Mouse (Mus musculus) bone marrow, adult 2 months (tissue): ENCODE results near the gene Nhlh1. TPM values are rescaled to one million over a fixed set of nuclear protein-coding genes. Genes with fewer than 3 reads are reported as not detected.

ENCODE experiments used
- H3K27ac ChIP-seq: fragments of 200-500 bp; 2 replicates; pipeline ENCODE4 v1.5.1; 2012; ENCODE audit warnings: low read depth, mild to moderate bottlenecking, control low read depth, inconsistent platforms, low read length; ENCODE audit not compliant: control insufficient read depth, poor library complexity, insufficient read depth
- H3K4me1 ChIP-seq: fragments of 200-500 bp; 2 replicates; pipeline ENCODE4 v1.6.1; 2011; ENCODE audit warnings: low read length; ENCODE audit not compliant: control insufficient read depth, insufficient read depth
- H3K4me3 ChIP-seq: fragments of 200-500 bp; replicated peaks from 2 replicates; pipeline ENCODE3; 2011; ENCODE audit warnings: mild to moderate bottlenecking, low read depth, low read length, control low read depth; ENCODE audit not compliant: control insufficient read depth
- CTCF ChIP-seq: fragments of 200-500 bp; IDR thresholded peaks from 2 replicates; pipeline ENCODE4 v1.5.1; 2011; ENCODE audit warnings: low read length, control low read depth; ENCODE audit not compliant: control insufficient read depth, insufficient read depth
- POLR2A ChIP-seq: fragments of 200-500 bp; IDR thresholded peaks from 2 replicates; pipeline ENCODE4 v1.6.1; 2011; ENCODE audit warnings: low read depth, mild to moderate bottlenecking, control low read depth, low read length, borderline replicate concordance; ENCODE audit not compliant: control insufficient read depth
- WGBS: fragments of 180-500 bp; shearing (Covaris S2); methylation state at CpG from one replicate; pipeline ENCODE4 v1.1.7; 2018; 5-methylcytosine and 5-hydroxymethylcytosine counted together
- polyA plus RNA-seq: library from polyadenylated mRNA; stranded (reverse); fragments of >200 nt; gene quantifications from 2 replicates; pipeline ENCODE4 v1.2.4, GENCODE M21; 2011; ENCODE audit warnings: low replicate concordance; ENCODE audit not compliant: missing spikeins, insufficient read depth, insufficient read length

Nhlh1 gene
- polyA plus RNA-seq, 1 experiment = not detected

DNA sequence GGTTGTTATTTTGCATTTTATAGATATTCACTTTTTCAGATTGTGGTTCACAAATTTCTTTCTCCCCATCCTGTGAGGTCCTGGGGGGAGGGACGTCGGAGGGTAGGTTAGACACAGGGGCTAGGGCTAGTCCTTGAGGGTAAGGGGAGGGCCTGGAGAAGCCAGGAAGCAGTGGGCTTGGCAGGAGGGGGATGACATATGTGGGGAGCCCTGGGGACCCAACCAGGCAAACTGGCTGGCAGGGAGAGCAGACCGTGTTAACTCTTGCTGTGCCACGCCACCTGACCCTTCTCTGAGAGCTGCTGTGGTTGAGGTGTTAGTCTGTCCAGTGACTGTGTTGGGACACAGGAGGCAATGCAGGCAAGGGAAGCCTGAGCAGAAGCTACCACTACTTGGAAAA lies 3.3 kb upstream of the Nhlh1 start:
- Histone ChIP-seq H3K4me1 (no peaks in the 10 kb centered on the region), H3K27ac (no peak overlapping the region), H3K4me3 (no peak overlapping the region)
- TF ChIP-seq CTCF = no peak
- TF ChIP-seq POLR2A = no peak
- 88% methylated on average over 4 of the region's 4 CpGs for WGBS

GRCm38 (mm10) chr1:172058874-172059273 lies 1.5 kb upstream of the Nhlh1 start:
- no peaks in the 10 kb centered on the region for H3K4me1 ChIP-seq
- TF ChIP-seq POLR2A = no peak
- no peak for TF ChIP-seq CTCF
- no peak overlapping the region for H3K27ac ChIP-seq
- WGBS = 73% methylated on average over 7 of the region's 7 CpGs
- H3K4me3 ChIP-seq = no peak overlapping the region

DNA sequence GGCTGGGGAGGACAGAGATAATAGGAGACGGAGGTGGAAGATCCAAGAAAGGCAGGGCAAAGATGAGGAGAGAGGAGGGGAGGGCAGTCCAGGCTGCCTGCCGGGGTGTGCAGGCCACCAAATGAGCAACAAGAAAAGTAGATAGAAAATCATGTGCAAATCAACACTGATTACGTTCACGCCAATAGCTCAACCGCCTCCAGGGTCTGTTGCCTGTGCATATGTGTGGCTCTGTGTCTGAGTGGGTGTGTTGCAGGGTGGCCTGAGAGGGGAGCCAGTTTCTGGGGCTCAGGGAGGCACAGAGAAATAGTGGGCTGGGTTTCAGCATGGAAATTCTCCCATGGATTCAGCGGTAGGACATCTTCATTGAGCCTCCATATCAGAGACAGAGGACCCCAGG lies 948 bp upstream of the Nhlh1 start:
- no peak overlapping the region for H3K4me3 ChIP-seq
- no peak overlapping the region for H3K27ac ChIP-seq
- 74% methylated on average over 6 of the region's 6 CpGs for WGBS
- TF ChIP-seq CTCF = no peak
- no peak for TF ChIP-seq POLR2A
- H3K4me1 ChIP-seq = no peaks in the 10 kb centered on the region

GRCm38 (mm10) chr1:172056251-172056650 lies 1.1 kb downstream of the Nhlh1 start:
- H3K27ac ChIP-seq = no peak overlapping the region
- 77% methylated on average over 4 of the region's 4 CpGs for WGBS

GRCm38 (mm10) chr1:172053541-172054440 lies 3.6 kb downstream of the Nhlh1 start:
- Histone ChIP-seq H3K4me3 (no peak overlapping the region), H3K27ac (no peak overlapping the region), H3K4me1 (no peaks in the 10 kb centered on the region)
- TF ChIP-seq POLR2A = no peak
- no peak for TF ChIP-seq CTCF
- 8% methylated on average over 42 of the region's 42 CpGs for WGBS

More at GRCm38 (mm10) chr1:172056251-172056650, 1.1 kb downstream of the Nhlh1 start:
- TF ChIP-seq CTCF (no peak), POLR2A (no peak)
- no peak overlapping the region for H3K4me3 ChIP-seq
- no peaks in the 10 kb centered on the region for H3K4me1 ChIP-seq

DNA sequence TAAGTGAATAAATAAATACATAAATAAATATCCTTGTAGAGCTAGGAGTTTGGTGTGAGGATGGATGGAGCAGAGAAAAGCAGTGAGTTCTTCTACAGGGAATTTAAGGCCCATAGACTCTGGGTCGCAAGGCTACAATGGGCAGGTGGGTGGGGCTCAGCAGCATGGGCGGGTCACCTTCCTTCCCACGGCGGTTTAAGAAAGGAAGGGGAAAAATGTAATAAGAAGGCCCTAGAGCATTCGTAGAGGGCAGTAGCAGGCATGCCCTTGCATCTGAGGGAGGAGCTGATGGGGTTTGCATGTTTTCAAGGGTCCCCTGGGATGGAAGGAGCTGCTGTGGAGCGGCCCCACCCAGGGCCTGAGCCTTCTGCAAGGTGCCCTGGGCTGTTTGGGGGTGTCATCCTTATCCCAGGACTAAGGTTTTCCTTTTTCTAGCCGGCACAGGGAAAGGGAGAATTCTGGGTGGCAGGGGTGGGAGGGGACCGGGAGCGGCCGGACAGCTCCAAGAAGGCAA lies 4.5 kb downstream of the Nhlh1 start:
- Histone ChIP-seq H3K27ac (no peak overlapping the region), H3K4me3 (no peak overlapping the region), H3K4me1 (no peaks in the 10 kb centered on the region)
- TF ChIP-seq CTCF (no peak), POLR2A (no peak)
- 32% methylated on average over 10 of the region's 10 CpGs for WGBS

GRCm38 (mm10) chr1:172049131-172049782 lies 8.1 kb downstream of the Nhlh1 start:
- 80% methylated on average over 13 of the region's 13 CpGs for WGBS
- Histone ChIP-seq H3K4me1 (no peaks in the 10 kb centered on the region), H3K4me3 (no peak overlapping the region), H3K27ac (no peak overlapping the region)
- TF ChIP-seq CTCF (no peak), POLR2A (no peak)

DNA sequence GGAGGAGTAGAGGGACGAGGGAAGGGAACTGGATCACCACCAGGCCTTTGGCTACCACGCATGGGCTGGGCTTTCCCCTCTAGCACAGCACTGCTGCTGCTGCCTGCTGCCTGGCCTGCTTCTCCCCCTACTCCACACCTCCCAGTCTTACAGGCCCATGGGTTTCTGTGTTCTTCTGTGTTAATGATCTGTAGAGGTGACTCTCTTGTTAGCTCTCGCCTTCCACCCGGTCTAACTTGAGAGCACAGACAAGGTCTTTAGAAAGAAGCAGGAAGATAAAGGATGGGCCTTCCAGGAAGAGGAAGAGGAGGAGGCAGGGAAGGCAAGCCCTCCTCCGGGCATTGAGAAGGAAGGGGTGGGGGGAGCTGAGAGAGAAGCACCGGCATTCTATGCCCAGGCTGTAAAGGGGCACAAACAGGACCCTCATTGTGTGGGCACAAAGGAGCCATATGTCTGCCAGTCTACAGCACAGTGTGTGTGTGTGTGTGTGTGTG lies 9.1 kb downstream of the Nhlh1 start:
- TF ChIP-seq CTCF (no peak), POLR2A (no peak)
- WGBS = 34% methylated on average over 6 of the region's 6 CpGs
- no peak overlapping the region for H3K27ac ChIP-seq

More for the DNA sequence above, 9.1 kb downstream of the Nhlh1 start:
- no peak overlapping the region for H3K4me3 ChIP-seq
- no peaks in the 10 kb centered on the region for H3K4me1 ChIP-seq
